Mouse (Mus musculus) embryonic fibroblast, embryonic 13.5 days (primary cell): ENCODE measurements around the gene Olfr133.

ENCODE experiments used
- CTCF ChIP-seq: IDR thresholded peaks from 2 replicates; pipeline ENCODE4 v1.5.1; 2011; ENCODE audit warnings: mild to moderate bottlenecking, control low read depth, low read length, moderate library complexity, borderline replicate concordance; ENCODE audit not compliant: insufficient read depth
- POLR2A ChIP-seq: IDR thresholded peaks from 2 replicates; pipeline ENCODE4 v1.6.1; 2011; ENCODE audit warnings: low read depth, mild to moderate bottlenecking, control low read depth, low read length, moderate library complexity

DNA sequence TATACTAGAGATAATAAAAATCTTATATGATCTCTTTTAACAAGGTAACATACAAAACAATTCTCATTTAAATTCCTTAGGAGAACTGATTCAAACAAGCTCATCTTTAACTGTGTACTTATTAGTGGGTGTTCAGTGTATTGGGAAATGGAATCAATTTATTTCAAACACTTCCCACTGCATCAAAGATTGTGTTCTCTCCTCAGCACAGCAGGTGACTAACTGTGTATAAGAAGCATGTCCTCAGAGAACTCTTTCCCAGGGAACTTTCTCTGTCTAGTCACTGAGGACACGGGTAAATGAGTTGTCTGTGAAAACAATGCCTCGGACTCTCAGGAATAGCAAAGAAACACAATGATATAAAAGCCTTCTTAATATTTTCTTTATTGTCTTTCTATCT lies at the start of gene Olfr133:
- no peak for TF ChIP-seq CTCF
- TF ChIP-seq POLR2A, result no peak
